Mouse (Mus musculus) bone marrow, adult 2 months (tissue): ENCODE measurements around the gene Pacrg.

Experiments
- CTCF ChIP-seq: fragments of 200-500 bp; IDR thresholded peaks from 2 replicates; pipeline ENCODE4 v1.5.1; 2011; ENCODE audit warnings: low read length, control low read depth; ENCODE audit not compliant: control insufficient read depth, insufficient read depth
- POLR2A ChIP-seq: fragments of 200-500 bp; IDR thresholded peaks from 2 replicates; pipeline ENCODE4 v1.6.1; 2011; ENCODE audit warnings: low read depth, mild to moderate bottlenecking, control low read depth, low read length, borderline replicate concordance; ENCODE audit not compliant: control insufficient read depth

DNA sequence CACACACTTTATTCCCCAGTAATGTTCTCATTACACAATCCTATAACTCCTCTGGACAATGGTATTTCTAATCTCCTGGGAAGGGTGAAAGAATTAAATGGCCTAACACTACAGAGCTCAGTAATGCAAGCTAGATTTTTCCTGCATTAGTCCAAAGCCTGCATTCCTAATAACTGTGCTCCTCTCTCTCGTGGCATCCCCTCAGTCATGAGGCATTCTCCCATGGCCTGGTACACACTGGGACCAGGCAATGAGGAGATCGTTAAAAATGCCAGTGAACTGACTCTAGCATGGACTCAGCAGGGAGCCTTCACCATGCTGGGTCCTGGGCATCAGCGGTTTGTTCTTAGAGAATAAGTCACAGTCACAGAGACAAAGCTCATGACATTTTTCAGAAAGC, 256.8 kb downstream of the Pacrg start:
- TF ChIP-seq CTCF (no peak), POLR2A (no peak)
